Mouse (Mus musculus) adrenal gland (tissue): ENCODE measurements at regions not wholly inside any gene's neighbourhood (a gene's known extent, or its start where the extent isn't known, plus 50 kb on each side); places are given as distances from the start of the nearest gene placed in this dataset.

ENCODE experiments used
- intact Hi-C: fragments of 180-260 bp; cut with DNase I; formaldehyde crosslinking; loops from one replicate; pipeline ENCODE4 v1.15.1; 2025

- intact Hi-C loops, result no loop called here
Measured at GRCm38 (mm10) chr6:49893113-49893512, 70.6 kb downstream of the Npy start.

GRCm38 (mm10) chr6:49899146-49899545 is 76.6 kb downstream of the Npy start:
- intact Hi-C loops, result no loop called here

DNA sequence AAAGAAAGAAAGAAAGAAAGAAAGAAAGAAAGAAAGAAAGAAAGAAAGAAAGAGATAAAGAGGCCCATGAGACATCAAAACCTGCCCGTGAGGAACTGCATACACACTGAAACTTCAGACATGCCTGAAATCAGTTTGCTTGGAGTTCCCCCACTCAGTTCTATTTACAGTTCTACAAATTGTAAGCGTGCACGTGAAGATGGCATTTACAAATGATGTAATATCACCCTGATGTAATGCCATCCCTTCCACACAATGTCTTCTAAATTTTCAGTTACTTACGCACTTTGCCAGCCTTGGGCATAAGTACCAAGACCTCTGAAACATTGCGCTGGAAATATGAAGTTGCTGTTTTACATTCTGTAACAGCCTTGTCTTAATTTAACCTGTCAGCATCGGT is 79.0 kb downstream of the Npy start:
- intact Hi-C loops, result no loop called here

- intact Hi-C loops, result no loop called here
Measured at GRCm38 (mm10) chr6:49904001-49904400, 81.5 kb downstream of the Npy start.

GRCm38 (mm10) chr6:49906456-49906855 is 83.9 kb downstream of the Npy start:
- intact Hi-C loops, result no loop called here

GRCm38 (mm10) chr6:49919089-49919812 is 96.7 kb downstream of the Npy start:
- intact Hi-C loops, result no loop called here

GRCm38 (mm10) chr6:49919813-49920170 is 97.3 kb downstream of the Npy start:
- intact Hi-C loops, result loop anchor here (10.0 kb wide), 1 partner anchor 185 kb away; no protein-coding TSS in a partner anchor

DNA sequence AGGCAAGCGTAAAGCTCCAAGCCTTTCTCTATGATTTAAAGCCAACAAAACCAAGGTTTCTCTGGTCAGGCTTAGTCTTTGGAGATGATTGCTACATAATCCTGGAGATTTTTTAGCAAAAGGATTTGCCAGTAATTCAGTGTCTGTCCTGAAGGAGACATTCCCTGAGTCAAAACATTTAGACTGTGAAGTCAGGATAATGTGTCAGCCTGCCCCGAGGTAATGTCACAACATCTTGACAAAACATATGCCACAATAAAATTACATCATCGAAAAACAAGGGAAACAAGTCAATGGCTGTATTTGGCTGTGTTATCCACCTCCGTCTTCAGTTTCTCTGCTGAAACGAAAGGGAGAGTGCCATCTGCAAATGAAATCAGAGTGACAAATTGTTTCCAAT is 101.8 kb downstream of the Npy start:
- intact Hi-C loops, result loop anchor here (10.0 kb wide), 1 partner anchor 181 kb away; no protein-coding TSS in a partner anchor

DNA sequence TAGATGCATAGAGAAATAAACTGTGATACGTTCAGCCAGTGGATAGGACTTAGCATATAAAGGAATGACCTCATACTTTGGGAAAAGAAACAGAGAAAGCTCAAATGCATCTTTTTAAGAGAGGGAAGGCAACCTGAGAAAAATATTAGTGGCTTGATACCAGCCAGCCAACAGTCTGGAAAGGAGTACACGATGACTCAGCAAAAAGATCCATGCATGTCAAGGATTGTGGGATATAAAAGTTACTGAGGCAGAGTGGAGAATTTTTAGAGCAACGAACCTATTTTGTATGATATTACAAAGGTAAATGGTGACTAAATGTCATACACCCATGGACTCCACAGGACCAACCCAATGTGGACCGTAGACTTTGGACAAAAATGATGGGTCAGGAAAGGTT is 105.6 kb downstream of the Npy start:
- intact Hi-C loops, result loop anchor here (5.0 to 10.0 kb wide), 2 partner anchors 177 to 254 kb away; no protein-coding TSS in a partner anchor

- intact Hi-C loops, result no loop called here
Measured at GRCm38 (mm10) chr6:49930104-49930503, 107.6 kb downstream of the Npy start.

GRCm38 (mm10) chr6:49943087-49943486 is 120.6 kb downstream of the Npy start:
- intact Hi-C loops, result no loop called here

GRCm38 (mm10) chr6:49958891-49959290 is 136.4 kb downstream of the Npy start:
- intact Hi-C loops, result no loop called here

DNA sequence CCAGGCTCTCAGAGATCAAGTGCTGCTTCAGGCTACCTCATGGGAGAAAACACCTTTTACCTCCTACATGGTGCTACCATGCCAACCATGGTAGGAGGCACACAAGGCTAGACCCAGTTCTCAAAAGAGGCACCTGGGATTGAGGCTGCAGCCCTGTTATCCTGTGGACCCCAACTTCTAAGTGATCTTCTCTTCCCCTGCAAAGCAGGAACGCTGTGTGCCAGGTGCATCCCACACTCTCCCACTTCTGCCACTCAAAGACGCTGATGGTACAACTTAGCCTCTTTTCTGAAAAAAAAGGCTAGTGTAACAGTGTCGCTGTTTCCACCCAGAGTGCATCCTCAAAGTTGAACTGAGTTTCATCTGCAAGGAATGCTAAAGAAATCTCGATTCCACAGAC is 138.7 kb downstream of the Npy start:
- intact Hi-C loops, result no loop called here

- intact Hi-C loops, result no loop called here
Measured at GRCm38 (mm10) chr6:49965944-49966545, 143.5 kb downstream of the Npy start.

DNA sequence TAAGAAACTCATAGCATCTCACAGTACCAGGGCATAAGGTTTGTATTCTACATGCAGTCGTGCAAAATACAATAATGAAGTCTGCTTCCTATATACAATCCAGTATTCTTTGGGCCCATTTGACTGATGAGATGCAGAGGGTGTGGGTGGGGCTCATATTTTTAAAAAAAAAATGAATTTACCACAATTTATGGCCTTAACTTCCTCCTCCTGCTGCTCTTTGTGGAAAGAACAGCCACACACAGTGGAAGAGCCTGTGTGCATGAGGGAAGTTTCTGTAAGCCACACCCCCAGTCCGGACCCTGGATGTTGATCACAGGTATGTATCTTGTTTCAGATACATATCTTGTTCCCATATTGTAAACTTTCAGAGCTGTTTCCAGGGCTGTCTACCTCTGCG is 143.5 kb upstream of the Mpp6 start:
- intact Hi-C loops, result no loop called here

GRCm38 (mm10) chr6:49973258-49973865 is 136.7 kb upstream of the Mpp6 start:
- intact Hi-C loops, result no loop called here

DNA sequence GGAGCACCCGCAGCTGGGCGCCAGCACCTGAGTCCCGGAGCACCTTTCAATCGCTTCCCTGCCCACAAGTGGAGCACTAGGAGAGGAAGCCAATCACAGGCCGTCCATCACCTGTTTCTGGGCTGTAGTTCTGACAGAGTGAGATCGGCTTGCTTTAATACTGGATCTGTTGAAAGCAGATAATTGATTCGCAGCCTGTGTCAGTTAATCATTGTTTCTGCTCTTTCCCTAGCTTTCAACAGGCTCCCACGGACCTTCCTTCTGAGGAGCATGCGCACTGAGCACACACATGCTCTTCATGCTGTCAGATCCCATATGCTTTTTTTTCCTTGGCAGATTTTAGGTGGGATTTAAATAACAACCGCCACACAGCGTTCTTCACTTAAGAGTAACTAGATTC is 132.3 kb upstream of the Mpp6 start:
- intact Hi-C loops, result no loop called here

DNA sequence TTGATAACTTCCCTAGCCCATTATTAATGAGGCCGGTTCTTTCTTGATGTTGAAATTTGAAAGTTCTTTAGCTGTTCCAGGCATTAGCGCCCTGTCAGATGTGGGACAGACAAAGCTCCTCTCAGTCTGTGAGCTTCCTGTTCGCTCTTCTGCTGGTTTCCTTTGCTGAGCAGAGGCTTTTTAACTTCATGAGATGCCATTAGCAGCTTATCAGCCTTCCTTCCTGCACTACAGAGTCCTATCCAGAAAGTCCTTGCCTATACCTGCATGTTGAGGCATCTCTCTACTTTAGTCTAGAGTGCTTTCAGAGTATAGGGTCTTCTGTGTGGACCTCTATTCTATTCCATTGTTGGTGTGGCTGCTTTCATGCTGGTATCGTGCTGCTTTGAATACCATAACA is 126.3 kb upstream of the Mpp6 start:
- intact Hi-C loops, result no loop called here

- intact Hi-C loops, result no loop called here
Measured at GRCm38 (mm10) chr6:49985127-49985526, 124.9 kb upstream of the Mpp6 start.

GRCm38 (mm10) chr6:49987141-49987540 is 122.9 kb upstream of the Mpp6 start:
- intact Hi-C loops, result no loop called here

- intact Hi-C loops, result no loop called here
Measured at GRCm38 (mm10) chr6:49987541-49988210, 122.4 kb upstream of the Mpp6 start.
